Mouse (Mus musculus) left cerebral cortex, postnatal 10 days (tissue): ENCODE data around the gene Zfp92. TPM values are rescaled to one million over a fixed set of nuclear protein-coding genes. Genes with fewer than 3 reads are reported as not detected.

ENCODE experiments used
- DNase-seq, 2 experiments: peaks; one replicate each; pipeline ENCODE4 v3.0.0; 2021 to 2022; ENCODE audit warnings: low spot score in 2 of 2, mixed read lengths in 1 of 2; ENCODE audit errors: extremely low spot score in 1 of 2
- intact Hi-C: fragments of 180-260 bp; cut with DNase I; formaldehyde crosslinking; loops from one replicate; pipeline ENCODE4 v1.15.1; 2025
- total RNA-seq, 2 experiments: library from RNA; stranded (reverse); gene quantifications; 2 replicates each; pipeline ENCODE4 v1.2.3; 2021

The Zfp92 gene
- total RNA-seq, 2 experiments from 2014 or later = 2.5 to 3.1 TPM

DNA sequence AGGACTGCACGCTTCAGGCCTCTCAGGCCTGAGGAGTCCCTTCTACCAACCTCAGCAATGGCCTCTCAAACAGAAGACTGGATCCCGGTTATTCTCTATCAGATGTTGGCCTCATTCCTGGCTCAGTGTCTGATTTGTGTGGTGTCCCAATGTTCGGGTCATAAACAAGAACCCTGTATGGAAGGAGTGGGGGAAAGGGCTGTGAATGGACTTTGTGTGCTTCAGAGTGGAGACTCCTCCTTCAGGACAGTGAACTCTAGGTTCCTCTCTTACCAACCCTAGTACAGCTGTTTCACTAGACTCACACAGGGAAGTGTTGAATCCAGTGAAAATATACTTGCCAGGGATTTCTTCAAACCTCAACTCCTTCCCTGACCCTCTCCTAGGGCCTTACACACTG, 57.4 kb downstream of the Zfp92 start:
- no peak for DNase-seq
- intact Hi-C loops = no loop called here

DNA sequence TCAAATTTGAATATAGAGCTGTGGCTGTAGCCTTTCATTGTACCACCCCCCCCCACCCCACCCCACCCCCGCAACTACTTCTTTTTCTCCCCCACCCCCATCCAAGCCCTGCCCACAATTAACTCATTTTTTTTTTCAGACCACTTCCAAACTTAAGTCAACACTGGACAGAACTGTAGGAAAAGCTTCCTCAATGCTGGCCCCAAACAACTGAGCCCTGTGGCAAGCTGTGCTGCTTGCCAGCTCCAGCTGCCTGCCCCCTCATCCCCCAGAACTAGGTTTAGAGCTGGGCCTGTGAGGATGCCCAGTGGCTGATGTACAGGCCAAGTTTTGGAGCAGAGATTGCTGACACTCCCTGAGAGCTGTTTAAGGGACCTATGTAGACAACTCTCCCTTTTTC, 57.9 kb downstream of the Zfp92 start:
- intact Hi-C loops = no loop called here
- no peak for DNase-seq

- DNase-seq = no peak
- intact Hi-C loops = no loop called here
These were observed 60.9 kb downstream of the Zfp92 start for GRCm38 (mm10) chrX:73471764-73472163.

GRCm38 (mm10) chrX:73474340-73475165, 63.7 kb downstream of the Zfp92 start:
- peak in 1 of 2 experiments; percentile 22 for DNase-seq
- intact Hi-C loops = no loop called here

DNA sequence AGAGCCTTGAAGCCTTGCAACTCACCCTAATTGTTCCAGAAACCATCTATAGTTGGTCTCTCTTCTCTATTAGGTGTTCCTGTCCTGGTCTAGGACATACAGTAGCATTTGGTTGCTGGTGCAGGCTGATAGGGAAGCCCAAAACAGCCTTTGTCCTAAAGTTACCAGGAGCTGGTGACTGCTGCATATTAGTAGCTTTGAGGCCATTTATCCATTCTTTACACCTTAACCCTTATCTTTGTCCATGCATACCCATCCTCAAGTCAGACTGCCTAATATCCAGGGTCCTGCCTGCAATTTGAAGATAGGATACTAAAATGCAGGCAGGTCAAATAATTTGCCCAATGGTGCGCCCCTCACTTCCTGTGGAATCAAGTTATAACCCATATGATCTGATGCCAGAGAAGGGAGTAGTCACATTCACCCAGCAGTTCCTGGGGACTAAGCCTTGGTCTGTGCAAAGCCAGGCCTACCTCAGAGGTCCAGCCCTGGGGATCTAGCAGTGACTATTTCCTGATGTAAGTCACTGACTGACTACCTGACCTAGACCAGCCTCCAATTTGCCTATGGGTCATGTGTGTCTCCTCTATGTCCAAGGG, 64.9 kb downstream of the Zfp92 start:
- intact Hi-C loops = no loop called here
- no peak for DNase-seq

DNA sequence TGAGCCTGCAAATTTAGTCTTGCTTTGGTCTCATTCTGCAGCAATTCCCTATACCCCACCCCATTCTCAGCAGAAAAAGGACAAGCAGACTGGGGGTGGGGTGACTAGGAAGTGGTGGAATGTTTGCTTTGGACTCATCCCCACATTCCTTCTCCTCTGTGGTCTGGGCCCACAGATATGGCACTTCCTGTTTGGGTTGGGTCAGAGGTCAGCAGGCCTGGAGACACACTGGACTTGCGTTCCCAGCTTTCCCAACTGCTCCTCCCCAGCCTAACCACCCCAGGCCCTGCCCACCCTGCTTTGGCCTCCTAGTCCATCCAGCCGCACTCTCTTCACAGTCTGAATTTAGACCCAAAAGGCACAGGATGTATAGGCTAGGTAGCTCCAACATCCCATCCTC, 65.7 kb downstream of the Zfp92 start:
- peak in 1 of 2 experiments; percentile 74 for DNase-seq
- intact Hi-C loops = no loop called here

DNA sequence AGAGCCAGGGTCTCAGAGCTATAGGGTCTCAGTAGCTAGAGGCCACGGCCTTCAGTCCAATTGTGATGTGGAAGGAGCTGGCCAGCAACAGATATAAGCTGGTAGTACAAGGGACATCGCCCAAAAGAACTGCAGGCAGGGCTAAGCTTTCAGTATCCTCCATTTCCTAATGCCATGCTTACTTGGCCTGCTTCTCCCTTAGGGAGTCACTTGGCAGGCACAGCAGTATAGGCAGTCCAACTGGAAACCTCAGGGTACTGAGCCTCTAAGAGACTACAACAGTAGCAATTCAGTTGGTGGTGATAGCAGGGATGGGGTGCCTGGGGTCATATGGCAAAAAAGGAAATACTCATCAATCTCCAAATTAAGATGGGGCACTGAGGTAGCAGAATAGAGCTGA, 66.6 kb downstream of the Zfp92 start:
- DNase-seq = no peak
- intact Hi-C loops = no loop called here

Other genes with a start within 250 kb of the Zfp92 start
- gene Spin2d, start 234.1 kb upstream of the Zfp92 start, total RNA-seq = not detected
- 1 to 10 TPM; 1.2 to 9.8 TPM for gene Xlr3b, start 218.9 kb upstream of the Zfp92 start, total RNA-seq
- 1 to 10 TPM in 1 of 2 experiments, under 1 TPM in 1; 0.45 to 1.1 TPM for gene Xlr4b, start 196.8 kb upstream of the Zfp92 start, total RNA-seq
- 10 to 100 TPM; 14.3 to 15.1 TPM for gene F8a, start 182.8 kb upstream of the Zfp92 start, total RNA-seq
- under 1 TPM in 1 of 2 experiments, not detected in 1; 0.90 TPM for gene Xlr4c, start 168.0 kb upstream of the Zfp92 start, total RNA-seq
- gene Xlr3c, start 145.7 kb upstream of the Zfp92 start, total RNA-seq = not detected
- gene Xlr5a, start 118.1 kb upstream of the Zfp92 start, total RNA-seq = not detected
- not detected for gene Xlr5c, start 118.1 kb upstream of the Zfp92 start, total RNA-seq
- not detected for gene Gm45015, start 74.3 kb upstream of the Zfp92 start, total RNA-seq
- gene Zfp275, start 68.5 kb upstream of the Zfp92 start, total RNA-seq = 10 to 100 TPM; 16.8 to 17.5 TPM
- gene Gm18336, start 12.4 kb upstream of the Zfp92 start, total RNA-seq = under 1 TPM; 0.19 to 0.24 TPM
- not detected for gene Trex2, start 24.2 kb downstream of the Zfp92 start, total RNA-seq
- 10 to 100 TPM; 13.7 to 15.0 TPM for gene Haus7, start 47.9 kb downstream of the Zfp92 start, total RNA-seq
- gene Bgn, start 72.5 kb downstream of the Zfp92 start, total RNA-seq = 10 to 100 TPM; 33.2 to 34.7 TPM
- 10 to 100 TPM; 63.9 to 64.2 TPM for gene Atp2b3, start 92.0 kb downstream of the Zfp92 start, total RNA-seq
- gene Dusp9, start 228.3 kb downstream of the Zfp92 start, total RNA-seq = under 1 TPM; 0.47 to 0.87 TPM
- 100 to 1,000 TPM; 152 to 154 TPM for gene Pnck, start 249.0 kb downstream of the Zfp92 start, total RNA-seq